Mouse (Mus musculus): ENCODE data around the gene Mindy1. TPM values are rescaled to one million over a fixed set of nuclear protein-coding genes. Genes with fewer than 3 reads are reported as not detected.
A peak's percentile ranks its signal among the peaks of the same experiment; 100 is the strongest.

The Mindy1 gene
- polyA plus RNA-seq (2015; fragmentation: Nextera tagmentation; extraction: Ambion mirVana), result 35.8 and 36.3 TPM in 2 replicates

DNA sequence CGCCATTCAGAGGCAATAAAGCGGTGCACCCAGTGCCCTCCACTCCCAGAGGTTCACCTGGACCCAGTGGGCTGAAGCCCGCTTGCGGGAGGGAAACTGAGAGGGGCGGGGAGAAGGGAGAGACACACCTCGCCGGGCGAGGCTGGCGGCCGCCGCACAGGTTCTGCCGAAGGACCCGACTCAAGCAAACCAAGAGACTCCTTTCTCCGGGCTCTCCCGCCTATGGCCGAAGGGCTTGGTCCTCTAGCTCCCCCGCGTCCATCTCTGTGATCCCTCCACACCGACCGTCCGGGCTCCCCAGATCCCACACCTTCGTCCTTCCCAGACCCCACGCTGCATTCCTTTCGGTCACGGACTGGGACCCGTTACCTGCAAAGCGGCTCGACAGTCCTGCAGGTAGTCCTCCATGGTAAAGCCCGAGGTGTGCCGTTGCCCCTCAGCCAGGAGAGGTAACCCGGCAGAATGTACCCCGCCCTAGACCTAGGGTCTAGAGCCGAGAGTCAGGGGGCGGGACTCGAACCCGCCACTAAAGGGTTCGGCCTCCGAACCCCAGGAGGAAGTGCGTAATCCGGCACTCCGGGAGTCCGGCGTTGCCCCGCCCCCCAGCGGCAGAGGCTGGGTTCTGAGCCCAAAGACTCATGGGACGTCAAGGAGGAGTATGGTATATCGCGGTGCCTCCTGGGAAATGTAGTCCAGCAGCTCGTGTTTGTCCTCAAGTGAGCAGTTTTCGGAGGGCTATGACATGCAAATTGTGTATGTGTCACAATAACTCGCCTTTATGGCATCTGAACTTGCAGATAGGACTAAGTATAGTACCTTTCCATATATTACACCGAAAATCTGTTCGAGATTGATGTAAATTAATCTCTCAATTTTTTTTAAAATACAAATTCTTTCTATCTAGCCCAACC lies at the start of gene Mindy1, which contains the start of gene Prune1:
TSS of gene Mindy1 (plus strand) at position 130 of the 911 bp plus-strand sequence.
TSS of gene Prune1 (minus strand) at position 861 of the 911 bp plus-strand sequence.
- ATAC-seq, result peak; percentile 92
- under 1% methylated on average over 53 of the region's 53 CpGs for WGBS

DNA sequence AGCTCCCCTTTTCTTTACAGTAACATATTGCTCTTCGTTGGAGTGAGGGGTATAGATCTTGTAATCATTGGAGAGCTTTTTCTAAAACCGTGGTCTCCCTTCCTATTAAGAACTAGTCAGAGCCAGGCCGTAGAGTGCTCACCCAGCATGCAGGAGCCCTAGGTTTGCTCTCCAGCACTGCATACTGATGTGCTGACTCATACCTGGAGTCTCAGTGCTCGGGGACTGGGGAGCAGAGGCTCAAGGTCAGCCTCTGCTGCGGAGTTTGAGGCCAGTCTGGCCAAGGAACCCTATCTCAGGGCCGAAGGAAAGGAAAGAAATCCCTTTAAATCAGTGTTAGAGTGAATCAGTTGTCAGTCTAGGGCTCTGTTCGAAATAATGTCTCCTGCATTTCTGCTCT lies 48.4 kb upstream of the Mindy1 start:
- no peak for ATAC-seq
- Histone ChIP-seq H3K27ac (ENCODE audit: low read depth, low read length) (no peak overlapping the region), H3K4me3 (ENCODE audit: low read length) (no peak overlapping the region), H3K36me3 (ENCODE audit: control insufficient read depth, insufficient read depth, low read length) (peaks cover 32% of the 10 kb centered on the region), H3K27me3 (replicated peaks; ENCODE audit: control insufficient read depth, insufficient read depth, low read length) (no peaks in the 10 kb centered on the region), H3K4me1 (ENCODE audit: control insufficient read depth, insufficient read depth, low read depth, low read length) (peaks cover 21% of the 10 kb centered on the region), H3K9ac (ENCODE audit: low read depth, low read length) (no peak overlapping the region), H3K9me3 (ENCODE audit: control insufficient read depth, low read length) (no peaks in the 10 kb centered on the region), H3K4me2 (ENCODE audit: low read length) (no peak overlapping the region)
- WGBS, result 88% methylated on average over 7 of the region's 7 CpGs

More for the DNA sequence above, at the start of gene Mindy1, which contains the start of gene Prune1:
- Histone ChIP-seq H3K27ac (ENCODE audit: low read depth, low read length) (peak within 1 kb of the TSS; percentile 95), H3K9ac (ENCODE audit: low read depth, low read length) (peak within 1 kb of the TSS; percentile 91), H3K4me1 (ENCODE audit: control insufficient read depth, insufficient read depth, low read depth, low read length) (peaks cover 18% of the 10 kb centered on the region), H3K9me3 (ENCODE audit: control insufficient read depth, low read length) (no peaks in the 10 kb centered on the region), H3K4me3 (ENCODE audit: low read length) (peak within 1 kb of the TSS; percentile 54), H3K27me3 (replicated peaks; ENCODE audit: control insufficient read depth, insufficient read depth, low read length) (no peaks in the 10 kb centered on the region), H3K4me2 (ENCODE audit: low read length) (peak within 1 kb of the TSS; percentile 91), H3K36me3 (ENCODE audit: control insufficient read depth, insufficient read depth, low read length) (0 out of 2 replicates have a peak, but pooled peaks cover 2% of the 10 kb centered on the region)

DNA sequence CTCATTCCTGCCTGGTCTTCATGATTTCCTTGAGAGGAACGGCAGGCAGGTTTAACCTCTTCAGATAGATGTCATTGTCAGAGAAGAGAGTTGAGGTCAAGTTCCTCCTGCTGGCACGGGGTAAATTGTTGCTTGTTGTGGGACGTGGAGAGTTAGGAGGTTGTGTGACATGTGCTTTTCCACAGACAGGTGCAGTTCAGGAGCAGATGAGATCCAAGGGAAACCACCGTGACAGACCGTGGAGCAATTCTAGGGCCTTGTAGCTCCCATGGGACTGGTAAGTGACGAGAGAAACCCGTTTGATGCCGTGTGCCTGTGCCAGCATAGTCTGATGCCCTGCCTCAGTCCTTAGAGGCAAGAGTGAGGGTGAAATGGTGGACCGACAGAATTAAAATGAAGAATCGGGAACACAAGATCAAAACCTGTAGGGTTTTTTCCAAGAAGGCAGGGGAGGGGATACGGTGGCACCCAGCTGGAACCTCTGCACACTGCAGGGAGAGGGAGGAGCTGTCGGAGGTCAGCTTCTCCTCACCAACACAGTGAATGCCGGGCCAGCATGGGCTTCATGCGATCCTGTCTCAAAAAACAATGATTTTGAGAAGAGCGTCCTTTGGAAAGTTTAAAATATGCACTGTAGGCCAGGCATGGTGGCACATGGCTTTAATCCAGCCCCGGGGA lies 47.7 kb upstream of the Mindy1 start:
- Histone ChIP-seq H3K27me3 (replicated peaks; ENCODE audit: control insufficient read depth, insufficient read depth, low read length) (no peaks in the 10 kb centered on the region), H3K4me1 (ENCODE audit: control insufficient read depth, insufficient read depth, low read depth, low read length) (peaks cover 21% of the 10 kb centered on the region), H3K4me2 (ENCODE audit: low read length) (no peak overlapping the region), H3K9ac (ENCODE audit: low read depth, low read length) (no peak overlapping the region), H3K36me3 (ENCODE audit: control insufficient read depth, insufficient read depth, low read length) (peaks cover 32% of the 10 kb centered on the region), H3K4me3 (ENCODE audit: low read length) (no peak overlapping the region), H3K27ac (ENCODE audit: low read depth, low read length) (no peak overlapping the region), H3K9me3 (ENCODE audit: control insufficient read depth, low read length) (no peaks in the 10 kb centered on the region)
- 82% methylated on average over 16 of the region's 16 CpGs for WGBS
- no peak for ATAC-seq

DNA sequence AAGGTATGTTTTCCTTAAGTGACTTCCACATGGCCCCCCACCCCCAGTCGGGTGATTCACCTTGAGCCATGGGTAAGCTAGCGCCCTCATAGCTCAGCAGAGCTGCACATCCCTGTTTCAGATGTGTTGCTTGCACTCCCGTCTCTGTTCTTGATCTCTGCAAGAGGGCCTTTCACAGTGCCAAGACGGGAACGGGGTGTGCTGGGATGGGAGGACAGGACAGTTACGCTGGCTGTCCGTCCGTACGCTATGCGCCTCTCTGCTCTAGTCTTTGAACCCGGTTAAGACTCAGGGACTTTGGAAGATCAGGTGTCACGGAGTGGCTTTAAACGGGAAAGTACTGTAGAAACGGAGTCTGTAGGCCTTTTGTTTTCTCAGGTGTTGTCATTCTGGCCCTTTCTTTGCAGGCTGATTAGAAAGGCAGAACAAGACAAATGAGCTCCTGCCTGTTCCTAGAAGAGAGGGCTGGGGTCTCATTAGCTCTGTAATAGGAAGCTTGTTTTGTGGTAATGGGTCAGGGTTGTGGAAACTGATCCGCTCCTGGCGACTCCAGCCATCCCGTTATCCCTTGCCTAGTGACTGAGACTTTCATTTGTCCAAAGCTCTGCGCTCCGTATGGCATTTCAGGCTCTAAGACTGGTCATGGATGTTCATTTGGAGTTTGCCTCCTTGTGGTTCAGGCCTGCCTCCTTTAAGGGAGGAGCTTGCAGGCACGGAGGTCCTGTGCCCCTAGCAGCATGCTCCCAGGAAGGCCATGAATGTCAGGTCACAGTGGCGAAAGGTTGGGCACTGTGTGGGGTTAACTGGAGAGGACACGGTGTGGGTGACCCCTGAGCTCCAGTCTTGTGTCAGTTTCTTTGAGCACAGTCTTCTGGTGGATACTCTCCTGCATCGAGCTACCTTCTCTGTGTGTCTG lies 45.5 kb upstream of the Mindy1 start:
- H3K9ac ChIP-seq (ENCODE audit: low read depth, low read length), result no peak overlapping the region
- H3K4me2 ChIP-seq (ENCODE audit: low read length), result no peak overlapping the region
- H3K4me3 ChIP-seq (ENCODE audit: low read length), result no peak overlapping the region
- peaks cover 32% of the 10 kb centered on the region for H3K36me3 ChIP-seq (ENCODE audit: control insufficient read depth, insufficient read depth, low read length)
- whole genome bisulfite sequencing, result 74% methylated on average over 23 of the region's 23 CpGs
- H3K27ac ChIP-seq (ENCODE audit: low read depth, low read length), result no peak overlapping the region
- peaks cover 14% of the 10 kb centered on the region for H3K4me1 ChIP-seq (ENCODE audit: control insufficient read depth, insufficient read depth, low read depth, low read length)
- H3K9me3 ChIP-seq (ENCODE audit: control insufficient read depth, low read length), result no peaks in the 10 kb centered on the region
- no peak for ATAC-seq
- H3K27me3 ChIP-seq (replicated peaks; ENCODE audit: control insufficient read depth, insufficient read depth, low read length), result no peaks in the 10 kb centered on the region

DNA sequence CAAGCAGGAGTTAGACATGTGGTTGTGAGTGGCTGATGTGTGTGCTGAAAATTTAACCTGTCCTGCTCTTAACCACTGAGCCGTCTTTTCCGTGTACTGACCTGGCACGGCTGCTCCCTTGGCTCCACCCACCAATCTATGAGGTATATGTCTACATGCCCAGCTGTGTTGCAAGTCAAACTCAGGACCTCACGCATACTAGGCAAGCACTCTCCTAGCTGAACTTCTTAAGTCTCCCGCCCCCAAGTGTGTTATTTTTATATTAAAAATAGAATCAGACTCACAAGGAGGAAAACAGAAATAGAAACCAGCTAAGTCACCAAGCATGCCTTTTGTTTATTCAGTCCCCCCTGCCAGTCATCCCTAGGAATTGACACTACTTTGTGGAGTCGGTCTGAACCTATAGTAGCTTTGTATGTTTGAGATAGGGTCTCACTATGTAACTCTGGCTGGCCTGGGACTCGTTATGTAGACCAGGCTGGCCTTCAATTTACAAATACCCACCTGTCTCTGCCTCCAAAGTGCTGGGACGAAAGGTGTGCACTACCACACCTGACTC lies 43.5 kb upstream of the Mindy1 start:
- no peak for ATAC-seq
- peaks cover 27% of the 10 kb centered on the region for H3K36me3 ChIP-seq (ENCODE audit: control insufficient read depth, insufficient read depth, low read length)
- 89% methylated on average over 8 of the region's 8 CpGs for whole genome bisulfite sequencing
- H3K27ac ChIP-seq (ENCODE audit: low read depth, low read length), result no peak overlapping the region
- H3K9me3 ChIP-seq (ENCODE audit: control insufficient read depth, low read length), result no peaks in the 10 kb centered on the region
- H3K4me1 ChIP-seq (ENCODE audit: control insufficient read depth, insufficient read depth, low read depth, low read length), result no peaks in the 10 kb centered on the region
- H3K27me3 ChIP-seq (replicated peaks; ENCODE audit: control insufficient read depth, insufficient read depth, low read length), result no peaks in the 10 kb centered on the region
- H3K4me2 ChIP-seq (ENCODE audit: low read length), result no peak overlapping the region
- H3K4me3 ChIP-seq (ENCODE audit: low read length), result no peak overlapping the region
- H3K9ac ChIP-seq (ENCODE audit: low read depth, low read length), result no peak overlapping the region

DNA sequence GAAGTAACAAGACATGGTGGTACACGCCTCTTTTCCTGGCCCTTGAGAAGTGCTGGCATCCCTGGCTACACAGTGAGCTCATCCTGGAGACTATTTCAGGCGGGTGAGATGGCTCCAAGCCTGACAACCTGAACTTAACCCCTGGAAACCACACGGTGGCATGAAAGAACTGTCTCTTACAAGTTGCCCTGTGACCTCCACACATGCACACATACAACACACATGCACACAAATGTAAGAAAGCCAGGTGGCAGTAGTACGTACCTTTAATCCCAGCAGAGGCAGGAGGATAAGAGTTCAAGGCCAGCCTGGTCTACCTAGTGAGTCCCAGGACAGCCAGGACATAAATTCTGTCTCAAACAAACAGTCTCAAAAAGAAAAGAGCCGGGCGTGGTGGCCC lies 42.1 kb upstream of the Mindy1 start:
- no peaks in the 10 kb centered on the region for H3K4me1 ChIP-seq (ENCODE audit: control insufficient read depth, insufficient read depth, low read depth, low read length)
- no peaks in the 10 kb centered on the region for H3K9me3 ChIP-seq (ENCODE audit: control insufficient read depth, low read length)
- no peak overlapping the region for H3K4me3 ChIP-seq (ENCODE audit: low read length)
- peaks cover 13% of the 10 kb centered on the region for H3K36me3 ChIP-seq (ENCODE audit: control insufficient read depth, insufficient read depth, low read length)
- H3K9ac ChIP-seq (ENCODE audit: low read depth, low read length), result no peak overlapping the region
- ATAC-seq, result no peak
- no peaks in the 10 kb centered on the region for H3K27me3 ChIP-seq (replicated peaks; ENCODE audit: control insufficient read depth, insufficient read depth, low read length)
- H3K27ac ChIP-seq (ENCODE audit: low read depth, low read length), result no peak overlapping the region
- WGBS, result 84% methylated on average over 6 of the region's 6 CpGs
- no peak overlapping the region for H3K4me2 ChIP-seq (ENCODE audit: low read length)

DNA sequence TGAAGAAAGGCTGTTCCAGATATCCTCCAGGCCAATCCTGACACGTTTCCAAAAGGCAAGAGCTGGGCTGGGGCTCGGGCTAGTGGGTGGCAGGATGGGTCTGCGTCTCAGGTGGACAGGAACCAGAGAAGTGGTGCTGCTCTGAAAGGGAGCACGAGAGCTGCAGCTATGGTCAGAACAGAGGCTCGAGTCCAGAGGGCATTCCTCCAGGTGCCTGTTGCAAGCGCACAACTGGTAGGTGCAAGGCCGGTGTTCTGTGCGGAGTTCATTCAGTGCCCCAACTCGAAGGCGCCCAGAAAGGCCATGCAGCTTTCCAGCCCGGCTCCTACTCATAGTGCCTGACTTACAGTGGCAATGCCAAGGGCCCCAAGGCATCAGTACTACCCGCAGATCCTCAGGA lies 41.2 kb upstream of the Mindy1 start:
- Histone ChIP-seq H3K4me3 (ENCODE audit: low read length) (no peak overlapping the region), H3K27me3 (replicated peaks; ENCODE audit: control insufficient read depth, insufficient read depth, low read length) (no peaks in the 10 kb centered on the region), H3K4me2 (ENCODE audit: low read length) (no peak overlapping the region), H3K36me3 (ENCODE audit: control insufficient read depth, insufficient read depth, low read length) (peaks cover 11% of the 10 kb centered on the region; the same call in 1 of the 2 replicates), H3K9ac (ENCODE audit: low read depth, low read length) (no peak overlapping the region), H3K9me3 (ENCODE audit: control insufficient read depth, low read length) (no peaks in the 10 kb centered on the region), H3K4me1 (ENCODE audit: control insufficient read depth, insufficient read depth, low read depth, low read length) (no peaks in the 10 kb centered on the region), H3K27ac (ENCODE audit: low read depth, low read length) (no peak overlapping the region)
- no peak for ATAC-seq
- WGBS, result 94% methylated on average over 12 of the region's 12 CpGs

DNA sequence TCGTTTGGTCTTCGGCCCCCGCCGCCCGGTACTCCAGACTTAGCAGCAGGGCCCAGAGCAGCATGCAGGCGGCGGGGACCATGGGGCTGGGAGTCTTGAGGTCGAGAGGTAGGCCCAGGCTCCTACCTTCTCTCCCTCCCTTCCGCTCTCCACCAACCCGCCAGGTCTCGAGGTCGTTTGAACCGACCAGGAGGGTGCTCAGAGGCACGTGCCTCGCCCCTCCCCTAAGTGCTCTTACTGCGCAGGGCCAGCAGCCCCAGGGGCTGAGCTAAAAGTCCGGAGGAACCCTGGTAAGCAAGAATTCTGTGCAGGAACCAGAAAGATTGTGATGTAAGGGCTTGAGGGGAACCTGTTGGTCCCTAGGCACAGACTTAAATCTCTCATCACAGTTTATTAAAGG lies 40.2 kb upstream of the Mindy1 start:
- Histone ChIP-seq H3K9ac (ENCODE audit: low read depth, low read length) (no peak overlapping the region), H3K27me3 (replicated peaks; ENCODE audit: control insufficient read depth, insufficient read depth, low read length) (no peaks in the 10 kb centered on the region), H3K4me3 (ENCODE audit: low read length) (no peak overlapping the region), H3K4me1 (ENCODE audit: control insufficient read depth, insufficient read depth, low read depth, low read length) (no peaks in the 10 kb centered on the region), H3K27ac (ENCODE audit: low read depth, low read length) (no peak overlapping the region), H3K4me2 (ENCODE audit: low read length) (no peak overlapping the region), H3K36me3 (ENCODE audit: control insufficient read depth, insufficient read depth, low read length) (peaks cover 9% of the 10 kb centered on the region; the same call in 1 of the 2 replicates), H3K9me3 (ENCODE audit: control insufficient read depth, low read length) (no peaks in the 10 kb centered on the region)
- WGBS, result 30% methylated on average over 17 of the region's 17 CpGs
- peak; percentile 31; the same call in 1 of the 2 replicates for ATAC-seq
